Comparison of ENCODE assay signal across 13 mouse cellular contexts in genomic region chr2:35637880-35638535, GRCm38 (mm10).
DNase-seq lines count a peak whose midpoint lies in the region; ATAC-seq lines count a peak whose summit lies in the region.
"Had no signal": no experiment of that assay in that cellular context is flagged by ENCODE, and none has a peak within 500 bp of the region (broad histone marks: within the 10 kb centered on the region; RNA-seq: fewer than 3 reads in every experiment).

No protein-coding gene starts in this region.

- H3K9ac ChIP-seq in forebrain, embryonic 16.5 days (replicated peaks; ENCODE audit: low read depth, low read length), result no peak overlapping the region
- no peak overlapping the region for H3K9ac ChIP-seq in kidney, embryonic 16.5 days (replicated peaks; ENCODE audit: low read length)
- H3K9ac ChIP-seq: embryonic facial prominence, embryonic 13.5 days; liver, embryonic 15.5 days had no signal

- peaks cover 10% of the 10 kb centered on the region for H3K4me1 ChIP-seq in forebrain, embryonic 16.5 days (replicated peaks; ENCODE audit: control insufficient read depth, insufficient read depth, low read length)
- peaks cover 8% of the 10 kb centered on the region; the same call in 1 of the 2 replicates for H3K4me1 ChIP-seq in kidney, embryonic 16.5 days (ENCODE audit: insufficient read depth, low read length)
- H3K4me1 ChIP-seq: liver, embryonic 15.5 days had no signal

- peak; percentile 44 for DNase-seq in right cerebral cortex, adult 18-20 months
- DNase-seq in right cerebral cortex, postnatal 4 days, result no peak
- DNase-seq in layer of hippocampus, postnatal 14 days (ENCODE audit: low spot score in 2 of 2), result peak; percentile 52 to 74
- no peak for DNase-seq in urinary bladder, postnatal 10 days (ENCODE audit: low spot score)
- DNase-seq: cerebellum, postnatal 10 days; heart, adult 2 months; kidney, adult 2 months; lung, postnatal 36 days had no signal

- peak; percentile 67 for ATAC-seq in forebrain, embryonic 16.5 days
- no peak for ATAC-seq in kidney, embryonic 16.5 days (ENCODE audit: low FRiP score, low TSS enrichment)
- no peak for ATAC-seq in erythroblast, adult 5-6 weeks (replicated peaks; ENCODE audit: low FRiP score, poor library complexity, severe bottlenecking)

- H3K9me3 ChIP-seq in forebrain, embryonic 16.5 days (ENCODE audit: control insufficient read depth, low read length), result no peaks in the 10 kb centered on the region
- no peaks in the 10 kb centered on the region for H3K9me3 ChIP-seq in kidney, embryonic 16.5 days (ENCODE audit: low read length)
- H3K9me3 ChIP-seq: embryonic facial prominence, embryonic 13.5 days; liver, embryonic 15.5 days had no signal

- H3K4me3 ChIP-seq in forebrain, embryonic 16.5 days (replicated peaks; ENCODE audit: low read length), result no peak overlapping the region
- no peak overlapping the region for H3K4me3 ChIP-seq in kidney, embryonic 16.5 days (ENCODE audit: low read length)
- H3K4me3 ChIP-seq: embryonic facial prominence, embryonic 13.5 days; heart, adult 2 months; liver, embryonic 15.5 days had no signal

- H3K4me2 ChIP-seq in forebrain, embryonic 16.5 days (ENCODE audit: low read length), result peak overlapping the region; percentile 20; the same call in 1 of the 2 replicates
- no peak overlapping the region for H3K4me2 ChIP-seq in kidney, embryonic 16.5 days (replicated peaks; ENCODE audit: low read depth, low read length)
- H3K4me2 ChIP-seq: embryonic facial prominence, embryonic 13.5 days; liver, embryonic 15.5 days had no signal

- H3K27me3 ChIP-seq in forebrain, embryonic 16.5 days (replicated peaks; ENCODE audit: control insufficient read depth, insufficient read depth, low read length), result no peaks in the 10 kb centered on the region
- H3K27me3 ChIP-seq in kidney, embryonic 16.5 days (ENCODE audit: insufficient read depth, low read length), result no peaks in the 10 kb centered on the region
- H3K27me3 ChIP-seq: embryonic facial prominence, embryonic 13.5 days; liver, embryonic 15.5 days had no signal

- peak overlapping the region; percentile 64 for H3K27ac ChIP-seq in forebrain, embryonic 16.5 days (ENCODE audit: low read length)
- no peak overlapping the region for H3K27ac ChIP-seq in kidney, embryonic 16.5 days (ENCODE audit: low read length)
- H3K27ac ChIP-seq: embryonic facial prominence, embryonic 13.5 days; heart, adult 2 months; liver, embryonic 15.5 days had no signal

- 50% methylated on average over 13 of the region's 13 CpGs for WGBS in forebrain, embryonic 16.5 days
- WGBS in kidney, embryonic 16.5 days, result 82% methylated on average over 13 of the region's 13 CpGs

- H3K36me3 ChIP-seq in forebrain, embryonic 16.5 days (ENCODE audit: control insufficient read depth, insufficient read depth), result no peaks in the 10 kb centered on the region
- H3K36me3 ChIP-seq in kidney, embryonic 16.5 days (ENCODE audit: insufficient read depth, low read length), result peaks cover 7% of the 10 kb centered on the region; the same call in 1 of the 2 replicates
- H3K36me3 ChIP-seq: liver, embryonic 15.5 days had no signal

Comparison
In these comparisons a context has a peak if more than half of its experiments do, and no peak if none do; other contexts are left out.
1. DNase-seq: peak in right cerebral cortex, adult 18-20 months (single experiment) and layer of hippocampus, postnatal 14 days (2 of 2); none in right cerebral cortex, postnatal 4 days (single experiment) and urinary bladder, postnatal 10 days (single experiment).